Mouse (Mus musculus): ENCODE data around the gene Gm20441. TPM values are rescaled to one million over a fixed set of nuclear protein-coding genes. Genes with fewer than 3 reads are reported as not detected.

Gm20441 gene
- polyA plus RNA-seq (2015; fragmentation: Nextera tagmentation; extraction: Ambion mirVana) = 0.28 and 1.0 TPM in 2 replicates

DNA sequence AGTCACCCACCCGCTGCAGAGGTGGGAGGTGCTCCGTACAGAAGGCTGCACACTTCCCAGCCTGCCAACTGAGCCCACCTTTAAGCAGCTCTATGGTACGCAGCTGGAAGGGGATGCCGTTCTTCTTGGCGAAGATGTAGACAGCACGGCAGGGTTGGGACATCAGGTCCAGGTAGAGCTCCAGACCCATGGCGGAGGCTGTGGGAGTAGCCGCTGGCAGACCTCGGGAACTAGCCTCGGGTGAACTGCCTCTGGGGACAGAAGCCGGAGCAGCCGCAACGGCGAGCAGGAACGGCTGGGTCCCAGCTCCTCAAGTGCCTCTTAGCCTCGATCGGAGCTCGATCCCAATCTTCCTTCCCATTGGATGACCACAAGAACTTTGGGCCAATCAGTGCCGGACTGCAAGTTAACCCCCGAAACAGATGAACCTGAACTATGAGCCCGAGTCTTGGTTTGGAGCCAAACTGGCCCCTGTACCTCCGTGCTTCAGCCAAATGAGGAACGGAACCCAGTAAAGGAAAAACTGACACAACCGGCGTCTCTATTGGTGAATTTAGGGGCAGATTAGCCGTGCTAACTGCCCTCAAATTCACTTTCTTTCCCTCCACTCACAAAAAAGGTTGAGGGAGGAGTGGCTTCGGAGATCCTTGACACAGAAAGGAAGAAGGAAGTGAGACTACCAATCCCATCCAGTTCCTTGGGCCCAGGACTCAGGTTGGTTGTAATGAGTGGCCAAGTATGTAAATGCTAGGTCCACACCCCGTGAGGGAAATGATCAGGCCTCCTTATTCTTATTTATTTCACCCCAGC, at the start of gene Gm20441, which contains the start of gene Gstt3:
TSS of gene Gm20441 (minus strand) at position 186 of the 810 bp plus-strand sequence.
TSS of gene Gstt3 (minus strand) at position 646 of the 810 bp plus-strand sequence.

DNA sequence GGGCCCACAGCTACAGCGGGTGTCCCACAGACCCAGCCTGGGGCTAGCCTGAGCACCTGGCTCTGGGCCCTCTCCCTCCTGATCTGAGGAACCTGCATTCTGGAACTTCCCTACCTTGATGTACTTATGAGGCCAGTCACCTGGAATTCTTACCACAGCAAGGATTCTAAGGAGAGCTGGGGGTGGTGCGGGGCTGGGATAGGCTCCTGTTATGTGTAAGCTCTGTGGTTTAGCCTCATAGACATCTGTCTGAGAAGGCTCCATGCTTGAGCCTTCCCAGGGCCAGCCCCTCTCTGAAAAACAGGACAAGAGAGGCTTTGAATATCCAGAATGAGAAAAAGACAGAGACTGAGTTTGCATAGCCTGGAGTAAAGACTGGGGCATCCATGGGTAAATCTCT, 41.7 kb upstream of the Gm20441 start, which contains the start of gene Gstt4:
TSS of gene Gstt4 (minus strand) at position 101 of the 400 bp plus-strand sequence.

DNA sequence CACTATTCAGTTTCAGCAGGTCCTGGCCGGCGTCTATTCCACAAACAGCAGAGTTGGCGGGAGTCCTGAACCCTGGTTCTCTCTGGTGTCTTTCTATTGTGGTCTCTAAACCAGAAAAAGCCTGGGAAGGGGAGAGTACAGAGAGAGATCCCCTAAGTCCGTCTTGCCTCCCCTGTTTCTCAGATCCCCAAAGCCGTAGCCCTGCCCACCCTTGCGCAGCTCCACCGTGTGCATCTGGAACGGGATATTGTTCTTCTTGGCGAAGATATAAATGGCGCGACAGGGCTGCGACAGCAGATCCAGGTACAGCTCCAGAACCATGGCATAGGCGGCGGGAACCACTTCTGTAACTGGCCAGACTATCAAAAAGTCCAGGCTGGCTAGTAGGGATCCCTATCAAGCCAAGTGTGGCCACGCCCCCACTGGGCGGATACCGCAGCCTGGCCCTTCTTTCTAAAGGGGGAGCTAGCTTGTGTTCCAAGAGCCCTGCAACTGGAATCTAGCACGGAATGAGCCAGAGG, 17.5 kb upstream of the Gm20441 start, which contains the start of gene Gstt1:
TSS of gene Gstt1 (minus strand) at position 409 of the 521 bp plus-strand sequence.

DNA sequence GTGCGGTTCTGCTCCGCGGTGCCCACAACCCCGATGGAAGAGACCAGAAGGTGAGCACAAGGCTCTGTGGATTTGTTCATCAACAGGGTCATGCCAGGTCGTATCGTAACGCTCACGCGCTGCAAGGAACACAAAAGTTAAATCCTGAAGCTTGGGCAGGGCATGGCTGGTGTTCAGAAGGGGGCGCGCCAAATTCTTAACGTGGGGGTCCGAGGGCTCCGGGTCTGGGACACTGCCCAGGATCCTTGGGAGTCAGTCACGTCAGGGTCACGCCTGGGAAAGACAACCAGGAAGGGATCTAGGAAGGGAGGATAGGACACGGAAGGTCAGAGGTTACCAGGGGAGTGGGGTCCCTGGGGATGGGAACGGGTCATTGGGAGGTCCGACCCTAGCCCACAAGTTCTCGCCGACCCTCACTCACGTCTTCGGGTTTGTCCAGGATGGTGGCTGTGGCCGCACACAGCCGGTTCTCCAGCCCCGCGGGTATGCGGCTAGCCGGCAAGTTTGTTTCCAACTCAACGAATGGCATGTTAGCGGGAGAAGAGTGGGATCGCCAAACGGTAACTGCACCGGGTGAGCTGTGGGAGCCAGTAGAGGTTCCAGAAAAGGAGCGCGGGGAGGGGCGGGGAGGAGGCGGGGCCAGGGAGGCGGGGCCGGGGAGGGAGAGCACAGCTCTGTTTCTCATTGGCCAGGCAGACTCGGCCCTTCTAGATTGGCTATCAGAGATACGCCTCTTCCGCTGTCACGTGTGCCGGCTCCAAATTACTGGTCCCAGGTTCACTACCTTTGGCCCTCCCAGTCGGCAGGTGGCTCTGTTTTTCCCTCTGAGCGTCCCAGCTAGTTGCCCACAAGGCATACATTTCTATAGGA, 7.7 kb downstream of the Gm20441 start, which contains the start of gene Ddt:
TSS of gene Ddt (minus strand) at position 620 of the 870 bp plus-strand sequence.

DNA sequence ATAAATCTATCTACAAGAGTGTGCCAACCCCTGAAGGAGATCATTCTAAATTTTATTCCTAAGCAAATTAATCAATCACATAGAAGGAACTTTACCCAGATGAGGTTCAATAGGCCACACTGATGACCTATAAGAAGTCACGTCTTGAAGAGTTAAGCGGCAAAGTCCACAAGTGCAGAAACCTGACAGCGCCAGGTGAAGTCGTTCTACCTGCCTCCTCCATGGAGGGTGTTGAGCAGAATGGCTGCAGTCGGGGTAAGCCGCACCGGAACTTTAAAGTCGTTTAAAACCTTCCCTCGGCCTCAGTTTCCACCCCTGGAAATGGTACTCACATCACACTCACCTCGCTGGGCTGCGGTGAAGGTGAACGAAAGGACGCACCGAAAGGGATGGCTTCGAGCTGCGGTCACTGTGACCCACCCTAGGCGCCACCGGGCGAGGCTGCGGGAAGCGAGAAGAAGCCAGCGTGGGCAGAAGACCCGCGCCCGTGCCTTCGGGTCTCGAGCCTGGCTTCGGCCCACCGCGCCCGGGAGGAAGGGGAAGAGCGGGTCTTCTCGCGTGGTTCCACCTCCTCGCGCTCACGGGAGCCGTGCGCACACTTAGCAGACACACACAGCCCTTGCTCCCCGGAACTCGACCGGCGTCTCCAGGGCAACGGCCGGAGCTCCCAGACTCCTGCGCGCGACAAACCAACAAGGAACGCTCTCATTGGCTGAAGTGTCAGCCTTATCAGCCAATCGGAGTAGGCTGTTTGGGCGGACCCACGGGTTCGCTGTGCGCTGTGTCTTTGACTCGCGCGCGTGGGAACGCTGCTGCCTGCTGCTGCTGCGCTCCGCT, 16.9 kb downstream of the Gm20441 start, which contains the start of gene Cabin1:
TSS of gene Cabin1 (minus strand) at position 660 of the 837 bp plus-strand sequence.

Other genes starting within 250 kb of the Gm20441 start
- 3.7 and 5.4 TPM in 2 replicates for gene Lrrc75b, start 220.6 kb downstream of the Gm20441 start, polyA plus RNA-seq (2015; fragmentation: Nextera tagmentation; extraction: Ambion mirVana)
- gene Ggt1, start 219.3 kb downstream of the Gm20441 start, polyA plus RNA-seq (2015; fragmentation: Nextera tagmentation; extraction: Ambion mirVana) = 0.36 TPM in 1 of 2 replicates, not detected in the other
- 1.2 and 1.9 TPM in 2 replicates for gene Ggt5, start 191.6 kb downstream of the Gm20441 start, polyA plus RNA-seq (2015; fragmentation: Nextera tagmentation; extraction: Ambion mirVana)
- 79.5 and 108 TPM in 2 replicates for gene Susd2, start 136.9 kb downstream of the Gm20441 start, polyA plus RNA-seq (2015; fragmentation: Nextera tagmentation; extraction: Ambion mirVana)
- gene Cabin1, start 16.6 kb downstream of the Gm20441 start, polyA plus RNA-seq (2015; fragmentation: Nextera tagmentation; extraction: Ambion mirVana) = 17.0 and 18.6 TPM in 2 replicates
- gene Ddt, start 7.5 kb downstream of the Gm20441 start, polyA plus RNA-seq (2015; fragmentation: Nextera tagmentation; extraction: Ambion mirVana) = 45.8 and 51.8 TPM in 2 replicates
- gene Gstt3, start 460 bp upstream of the Gm20441 start, polyA plus RNA-seq (2015; fragmentation: Nextera tagmentation; extraction: Ambion mirVana) = 60.8 and 65.5 TPM in 2 replicates
- 49.2 and 49.8 TPM in 2 replicates for gene Gstt1, start 17.6 kb upstream of the Gm20441 start, polyA plus RNA-seq (2015; fragmentation: Nextera tagmentation; extraction: Ambion mirVana)
- not detected in 2 replicates for gene Gstt4, start 41.6 kb upstream of the Gm20441 start, polyA plus RNA-seq (2015; fragmentation: Nextera tagmentation; extraction: Ambion mirVana)
- gene Gstt2, start 56.5 kb upstream of the Gm20441 start, polyA plus RNA-seq (2015; fragmentation: Nextera tagmentation; extraction: Ambion mirVana) = 21.6 and 26.6 TPM in 2 replicates
- 1,044 and 1,157 TPM in 2 replicates for gene Mif, start 79.3 kb upstream of the Gm20441 start, polyA plus RNA-seq (2015; fragmentation: Nextera tagmentation; extraction: Ambion mirVana)
- gene Derl3, start 112.5 kb upstream of the Gm20441 start, polyA plus RNA-seq (2015; fragmentation: Nextera tagmentation; extraction: Ambion mirVana) = 0.48 and 1.1 TPM in 2 replicates
- gene Smarcb1, start 140.7 kb upstream of the Gm20441 start, polyA plus RNA-seq (2015; fragmentation: Nextera tagmentation; extraction: Ambion mirVana) = 77.3 and 83.6 TPM in 2 replicates
- 120 and 128 TPM in 2 replicates for gene Chchd10, start 152.2 kb upstream of the Gm20441 start, polyA plus RNA-seq (2015; fragmentation: Nextera tagmentation; extraction: Ambion mirVana)
- gene Mmp11, start 155.5 kb upstream of the Gm20441 start, polyA plus RNA-seq (2015; fragmentation: Nextera tagmentation; extraction: Ambion mirVana) = 14.1 and 14.9 TPM in 2 replicates
- gene Gm867, start 159.7 kb upstream of the Gm20441 start, polyA plus RNA-seq (2015; fragmentation: Nextera tagmentation; extraction: Ambion mirVana) = 0.29 TPM in 1 of 2 replicates, not detected in the other
- 0.36 TPM in 1 of 2 replicates, not detected in the other for gene Vpreb3, start 162.1 kb upstream of the Gm20441 start, polyA plus RNA-seq (2015; fragmentation: Nextera tagmentation; extraction: Ambion mirVana)
- gene Gm5134, start 173.6 kb upstream of the Gm20441 start, polyA plus RNA-seq (2015; fragmentation: Nextera tagmentation; extraction: Ambion mirVana) = not detected in 2 replicates